Mouse (Mus musculus) kidney, embryonic 14.5 days (tissue): ENCODE results near the gene Aff3. TPM values are rescaled to one million over a fixed set of nuclear protein-coding genes. Genes with fewer than 3 reads are reported as not detected.

Experiments
- ATAC-seq: fragments of 200-750 bp; cut with Nextera tagmentation; 2 replicates; pipeline ENCODE4 v1.8.0; 2017; ENCODE audit warnings: moderate number of reproducible peaks, mild to moderate bottlenecking, moderate TSS enrichment, moderate library complexity; ENCODE audit not compliant: low FRiP score, low TSS enrichment
- H3K27ac ChIP-seq: fragments of 300-500 bp; sonication (generic); 2 replicates; pipeline ENCODE4 v1.5.1; 2014; ENCODE audit warnings: low read depth, mild to moderate bottlenecking, low read length, moderate library complexity, mixed read lengths
- H3K27me3 ChIP-seq: fragments of 300-500 bp; sonication (generic); 2 replicates; pipeline ENCODE4 v1.6.1; 2014; ENCODE audit warnings: mild to moderate bottlenecking, low read length; ENCODE audit not compliant: control insufficient read depth, insufficient read depth
- H3K36me3 ChIP-seq: fragments of 300-500 bp; sonication (generic); 2 replicates; pipeline ENCODE4 v1.6.1; 2014; ENCODE audit warnings: low read length, mixed read lengths; ENCODE audit not compliant: control insufficient read depth, insufficient read depth
- H3K4me1 ChIP-seq: fragments of 300-500 bp; sonication (generic); 2 replicates; pipeline ENCODE4 v1.6.1; 2014; ENCODE audit warnings: low read length, mixed read lengths; ENCODE audit not compliant: control insufficient read depth, insufficient read depth
- H3K4me2 ChIP-seq: fragments of 300-500 bp; sonication (generic); replicated peaks from 2 replicates; pipeline ENCODE4 v1.6.1; 2014; ENCODE audit warnings: low read depth, mild to moderate bottlenecking, low read length
- H3K4me3 ChIP-seq: fragments of 300-500 bp; sonication (generic); 2 replicates; pipeline ENCODE4 v1.5.1; 2014; ENCODE audit warnings: mild to moderate bottlenecking, low read length
- H3K9ac ChIP-seq: fragments of 300-500 bp; sonication (generic); 2 replicates; pipeline ENCODE4 v1.6.1; 2014; ENCODE audit warnings: low read depth, mild to moderate bottlenecking, low read length, moderate library complexity
- H3K9me3 ChIP-seq: fragments of 300-500 bp; sonication (generic); 2 replicates; pipeline ENCODE4 v1.6.1; 2016; ENCODE audit warnings: low read length; ENCODE audit not compliant: control insufficient read depth
- WGBS: fragments of 180-500 bp; shearing (Covaris S2); extraction: QIAGEN DNeasy Blood & Tissue Kit; methylation state at CpG from one replicate; pipeline ENCODE4 v1.1.7; 2014; 5-methylcytosine and 5-hydroxymethylcytosine counted together
- polyA plus RNA-seq: library from polyadenylated mRNA; unstranded; fragments of >200 nt; fragmentation: Nextera tagmentation; extraction: Ambion mirVana; gene quantifications from 2 replicates; pipeline ENCODE4 v1.2.1, GENCODE M21; 2014

Gene Aff3
- polyA plus RNA-seq, 1 experiment from 2014 or later, result 11.9 TPM

DNA sequence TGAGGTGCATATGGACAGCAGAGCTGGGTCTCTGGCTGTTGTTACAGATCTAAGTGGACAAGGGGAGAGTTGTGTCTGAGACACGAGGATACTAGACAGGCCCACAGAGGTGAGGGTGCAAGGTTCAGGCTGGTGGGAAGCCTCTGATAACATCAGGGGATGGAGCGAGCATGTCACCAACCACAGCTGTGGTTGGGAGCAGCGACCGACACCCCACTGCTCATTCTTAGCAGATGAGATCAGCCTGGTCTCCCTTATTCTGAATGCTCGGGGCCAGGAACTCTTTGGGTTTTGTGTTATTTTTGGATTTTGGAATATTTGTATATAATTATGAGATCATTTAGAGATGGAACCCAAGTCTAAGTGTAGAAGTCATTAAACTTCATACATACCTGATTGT, 452.4 kb downstream of the Aff3 start:
- no peak overlapping the region for H3K27ac ChIP-seq
- peaks cover 13% of the 10 kb centered on the region; the same call in 1 of the 2 replicates for H3K36me3 ChIP-seq
- H3K27me3 ChIP-seq, result no peaks in the 10 kb centered on the region
- ATAC-seq, result no peak
- no peak overlapping the region for H3K9ac ChIP-seq
- H3K4me2 ChIP-seq, result no peak overlapping the region
- H3K4me1 ChIP-seq, result 0 out of 2 replicates have a peak, but pooled peaks cover 4% of the 10 kb centered on the region
- H3K4me3 ChIP-seq, result no peak overlapping the region
- 81% methylated on average over 5 of the region's 5 CpGs for WGBS
- no peaks in the 10 kb centered on the region for H3K9me3 ChIP-seq

DNA sequence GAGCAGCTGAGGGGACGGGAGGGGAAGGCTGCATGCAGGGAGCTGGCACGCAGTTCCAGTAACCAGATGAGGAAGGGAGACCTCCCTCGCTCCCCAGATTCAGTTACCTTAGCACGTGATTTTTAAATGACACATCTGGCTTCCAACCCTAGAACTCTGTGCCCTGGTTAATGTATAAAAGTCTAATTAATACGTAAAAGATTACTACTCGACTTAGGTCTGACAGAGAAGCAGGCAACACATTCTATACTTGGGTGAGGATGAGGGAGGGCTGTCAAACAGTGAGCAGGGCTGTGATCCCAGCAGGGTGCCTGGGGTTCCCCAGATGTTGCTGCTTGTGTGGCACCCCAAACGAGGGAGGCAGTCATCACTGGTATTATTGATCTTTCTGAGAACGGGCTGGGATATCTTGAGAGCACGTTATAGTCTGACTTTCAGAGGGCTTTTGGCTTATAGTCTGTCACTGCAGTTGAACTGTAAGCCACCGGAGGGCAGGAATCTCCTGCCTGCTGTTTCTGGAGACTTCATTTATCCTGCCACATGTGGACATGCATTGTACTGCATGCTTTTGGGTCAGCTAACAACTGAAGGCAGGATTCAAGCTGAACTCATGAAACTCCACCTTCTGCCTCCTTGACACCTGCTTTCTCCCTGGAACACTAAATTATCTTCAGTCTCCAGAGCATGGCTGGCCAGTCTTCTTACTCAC, 462.1 kb downstream of the Aff3 start:
- Histone ChIP-seq H3K4me3 (no peak overlapping the region), H3K4me2 (no peak overlapping the region), H3K9ac (no peak overlapping the region), H3K36me3 (peaks cover 1% of the 10 kb centered on the region; the same call in 1 of the 2 replicates), H3K9me3 (no peaks in the 10 kb centered on the region), H3K4me1 (no peaks in the 10 kb centered on the region), H3K27me3 (no peaks in the 10 kb centered on the region), H3K27ac (no peak overlapping the region)
- 65% methylated on average over 10 of the region's 10 CpGs for WGBS
- peak; percentile 64; the same call in 1 of the 2 replicates for ATAC-seq

DNA sequence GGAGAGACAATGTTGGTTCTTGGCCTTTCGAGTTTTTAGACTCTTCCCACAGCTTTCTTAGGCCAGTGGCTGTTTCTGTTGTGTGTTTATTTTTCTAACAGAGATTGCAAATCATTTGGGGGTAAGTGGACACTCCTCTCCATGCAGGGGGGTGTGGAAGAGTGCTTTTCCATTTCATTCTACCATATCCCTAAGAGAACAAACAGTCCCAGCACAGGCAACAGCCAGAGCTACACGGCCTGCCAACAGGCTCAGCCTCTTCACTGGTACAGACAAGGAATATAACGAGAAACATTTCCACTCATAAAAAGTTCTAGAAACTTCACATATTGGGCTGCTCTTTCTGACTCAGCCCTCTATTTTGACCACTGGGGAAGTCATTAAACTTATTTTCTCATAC, 463.0 kb downstream of the Aff3 start:
- no peaks in the 10 kb centered on the region for H3K27me3 ChIP-seq
- no peak overlapping the region for H3K9ac ChIP-seq
- H3K4me1 ChIP-seq, result no peaks in the 10 kb centered on the region
- ATAC-seq, result no peak
- no peaks in the 10 kb centered on the region; the same call in 1 of the 2 replicates for H3K36me3 ChIP-seq
- no peaks in the 10 kb centered on the region for H3K9me3 ChIP-seq
- WGBS, result 80% methylated on average over 3 of the region's 3 CpGs
- no peak overlapping the region for H3K4me3 ChIP-seq
- H3K4me2 ChIP-seq, result no peak overlapping the region
- no peak overlapping the region for H3K27ac ChIP-seq

DNA sequence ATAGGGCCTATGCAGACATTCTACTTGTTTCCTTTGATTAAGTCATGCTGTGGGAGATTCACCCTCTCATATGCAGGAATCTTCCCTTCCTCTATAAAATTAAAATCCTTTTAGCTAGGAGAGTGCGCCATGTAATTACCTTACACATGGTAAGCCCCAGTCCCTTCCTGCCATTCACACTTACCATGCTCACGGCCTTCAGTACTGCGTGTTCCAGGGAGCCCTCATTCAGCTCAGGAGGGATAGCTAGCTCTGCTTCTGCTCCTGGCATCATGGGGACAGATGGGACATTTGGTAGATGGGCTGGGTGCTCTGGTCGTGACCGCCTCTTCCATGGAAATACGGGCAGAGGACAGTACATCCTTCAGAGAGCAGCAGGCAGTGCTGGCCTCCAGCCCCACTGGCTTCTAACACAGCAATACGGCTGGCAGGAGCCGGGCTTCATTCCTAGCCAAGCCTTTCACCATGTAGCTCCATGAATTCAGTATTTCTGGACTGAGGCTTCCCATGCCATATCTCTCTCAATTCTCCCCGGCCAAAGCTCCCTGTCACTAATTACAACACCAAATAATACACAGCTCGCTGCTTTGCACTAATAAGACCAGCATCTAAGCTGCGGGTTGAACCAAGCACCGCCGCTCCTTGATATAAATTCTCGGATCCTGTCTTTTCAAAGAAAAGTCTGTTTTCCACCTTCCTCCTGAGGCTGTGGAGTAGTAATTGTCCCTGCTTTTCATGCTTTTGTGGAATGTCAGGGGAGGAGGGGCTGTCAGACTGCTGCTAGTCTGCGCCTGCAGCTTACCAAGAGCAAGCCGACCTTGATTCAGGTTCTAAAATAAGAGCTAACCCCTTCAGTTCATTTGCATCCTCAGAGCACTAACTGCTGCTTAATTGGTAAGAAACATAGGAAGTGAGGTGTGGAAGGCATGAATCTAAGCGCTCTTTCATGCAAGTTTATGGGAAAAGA, 464.8 kb downstream of the Aff3 start:
- Histone ChIP-seq H3K4me2 (no peak overlapping the region), H3K4me3 (no peak overlapping the region), H3K27me3 (no peaks in the 10 kb centered on the region), H3K27ac (no peak overlapping the region), H3K9ac (no peak overlapping the region), H3K4me1 (no peaks in the 10 kb centered on the region), H3K9me3 (no peaks in the 10 kb centered on the region), H3K36me3 (no peaks in the 10 kb centered on the region; the same call in 1 of the 2 replicates)
- ATAC-seq, result no peak
- 58% methylated on average over 17 of the region's 17 CpGs for WGBS

DNA sequence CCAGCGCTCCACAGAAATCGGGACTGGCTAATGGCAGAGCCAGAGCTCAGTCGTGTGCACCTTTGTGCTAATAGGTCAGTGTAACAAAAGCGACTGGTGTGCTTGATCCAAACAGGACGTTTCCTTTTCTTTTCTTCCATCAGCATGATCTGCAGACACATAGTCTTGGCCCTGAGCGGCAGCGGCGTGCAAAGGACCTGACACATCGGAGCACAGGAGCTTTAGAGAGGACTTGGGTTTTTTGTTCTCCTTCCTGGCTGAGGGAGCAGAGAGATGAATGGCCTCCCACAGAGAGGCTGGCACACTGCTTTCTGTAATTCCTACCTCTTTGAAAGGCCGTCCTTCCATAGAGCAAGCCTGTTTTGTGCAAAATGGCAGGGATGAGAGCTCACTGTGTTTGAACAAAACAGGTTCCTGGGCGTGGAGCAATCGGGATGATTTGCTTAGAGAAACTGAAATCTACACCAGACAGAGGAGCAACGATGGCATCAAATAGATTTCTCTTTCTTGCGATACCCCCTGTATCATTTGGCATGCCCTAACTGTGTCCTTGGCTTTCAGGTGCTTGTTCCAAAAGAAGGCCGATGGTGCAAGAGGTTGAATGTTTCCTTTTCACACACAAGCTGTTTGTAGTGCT, 466.2 kb downstream of the Aff3 start:
- H3K4me1 ChIP-seq, result no peaks in the 10 kb centered on the region
- H3K4me2 ChIP-seq, result no peak overlapping the region
- ATAC-seq, result no peak
- H3K36me3 ChIP-seq, result no peaks in the 10 kb centered on the region; the same call in 1 of the 2 replicates
- H3K4me3 ChIP-seq, result no peak overlapping the region
- WGBS, result 73% methylated on average over 15 of the region's 15 CpGs
- no peak overlapping the region for H3K27ac ChIP-seq
- H3K9ac ChIP-seq, result no peak overlapping the region
- H3K27me3 ChIP-seq, result no peaks in the 10 kb centered on the region
- no peaks in the 10 kb centered on the region for H3K9me3 ChIP-seq

DNA sequence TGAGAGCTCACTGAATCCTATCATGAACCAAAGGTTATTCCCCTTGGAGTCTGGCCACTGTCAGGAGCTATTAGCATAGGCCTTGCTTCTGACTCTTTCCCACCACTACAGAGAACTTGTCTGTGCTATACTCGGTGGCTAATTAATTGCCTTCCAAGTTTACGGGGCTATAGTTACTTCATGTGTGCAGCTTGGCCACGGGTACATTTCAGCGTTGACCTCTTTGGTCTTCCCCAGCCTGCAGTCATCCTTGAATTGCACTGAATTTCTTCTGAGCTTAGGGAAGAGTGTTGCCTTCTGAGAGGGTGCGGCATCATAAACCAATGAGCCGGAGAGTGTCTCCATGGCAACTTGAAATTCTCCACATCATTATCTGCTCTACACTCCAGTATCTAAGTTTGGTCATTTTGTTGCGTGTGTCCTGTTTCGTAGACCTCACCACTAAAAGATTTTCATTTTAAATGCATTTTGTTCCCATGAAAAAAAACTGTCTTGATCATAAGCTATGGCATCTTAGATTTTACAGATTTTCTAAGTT, 467.5 kb downstream of the Aff3 start:
- Histone ChIP-seq H3K4me1 (no peaks in the 10 kb centered on the region), H3K27me3 (no peaks in the 10 kb centered on the region), H3K36me3 (no peaks in the 10 kb centered on the region; the same call in 1 of the 2 replicates), H3K27ac (peak overlapping the region; percentile 14; the same call in 1 of the 2 replicates), H3K9ac (no peak overlapping the region), H3K9me3 (no peaks in the 10 kb centered on the region), H3K4me3 (no peak overlapping the region), H3K4me2 (no peak overlapping the region)
- 45% methylated on average over 8 of the region's 8 CpGs for WGBS
- peak; percentile 78; the same call in 1 of the 2 replicates for ATAC-seq

DNA sequence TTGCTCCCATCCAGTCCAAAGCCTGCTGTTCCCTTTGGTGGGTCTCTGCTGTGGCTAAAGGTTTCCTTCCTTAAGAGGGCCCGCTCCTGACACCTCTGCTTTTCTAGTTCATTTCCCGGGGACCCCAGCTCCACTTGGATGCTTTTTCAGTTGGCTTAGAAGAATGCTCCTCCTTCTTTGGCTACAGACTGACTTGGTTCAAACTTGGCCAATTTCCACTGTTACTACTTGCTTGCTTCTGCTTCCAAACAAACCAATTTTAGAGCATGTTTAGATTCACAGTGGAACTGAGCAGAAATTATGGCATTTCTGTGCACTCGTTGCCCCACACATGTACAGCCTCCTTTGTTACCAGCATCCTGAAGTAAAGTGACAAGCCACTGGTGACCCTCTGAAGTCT, 469.0 kb downstream of the Aff3 start:
- Histone ChIP-seq H3K4me1 (no peaks in the 10 kb centered on the region), H3K4me3 (no peak overlapping the region), H3K9ac (no peak overlapping the region), H3K4me2 (no peak overlapping the region), H3K27ac (no peak overlapping the region), H3K27me3 (no peaks in the 10 kb centered on the region), H3K9me3 (no peaks in the 10 kb centered on the region), H3K36me3 (no peaks in the 10 kb centered on the region; the same call in 1 of the 2 replicates)
- WGBS, result 89% methylated on average over 3 of the region's 3 CpGs
- ATAC-seq, result no peak

DNA sequence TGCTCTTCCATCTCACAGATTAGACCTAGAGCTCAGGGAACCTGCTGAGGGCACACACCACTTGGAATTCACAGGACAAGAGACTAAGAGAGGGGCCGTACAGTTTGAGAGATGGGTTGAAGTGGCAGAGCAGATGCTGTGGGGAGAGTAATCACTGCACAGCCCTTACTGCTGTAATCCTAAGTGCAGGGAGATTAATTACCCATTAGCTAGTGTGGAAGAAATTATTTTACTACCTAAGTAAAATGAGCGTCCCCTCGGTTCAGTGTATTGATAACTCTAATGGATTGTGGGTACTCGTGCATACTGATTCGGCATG, 478.6 kb downstream of the Aff3 start:
- Histone ChIP-seq H3K27me3 (no peaks in the 10 kb centered on the region), H3K9ac (no peak overlapping the region), H3K36me3 (peaks cover 6% of the 10 kb centered on the region; the same call in 1 of the 2 replicates), H3K27ac (no peak overlapping the region), H3K4me3 (no peak overlapping the region), H3K4me1 (no peaks in the 10 kb centered on the region; the same call in 1 of the 2 replicates), H3K4me2 (no peak overlapping the region), H3K9me3 (no peaks in the 10 kb centered on the region)
- 80% methylated on average over 5 of the region's 5 CpGs for WGBS
- no peak for ATAC-seq
